Mouse (Mus musculus) C2C12 (cell line): ENCODE measurements around the gene Arid5b.

ENCODE experiments used
- CEBPB ChIP-seq: IDR thresholded peaks from one replicate; pipeline ENCODE4 v1.6.1; 2011; ENCODE audit warnings: low read depth, mild to moderate bottlenecking, control low read depth, moderate library complexity
- CTCF ChIP-seq: IDR thresholded peaks from one replicate; pipeline ENCODE4 v1.5.1; 2011; ENCODE audit not compliant: control insufficient read depth, insufficient read depth, insufficient read length
- MYOD1 ChIP-seq: IDR thresholded peaks from one replicate; pipeline ENCODE4 v1.6.1; 2011; ENCODE audit warnings: low read depth; ENCODE audit not compliant: control insufficient read depth, insufficient read length
- MYOG ChIP-seq: IDR thresholded peaks from one replicate; pipeline ENCODE4 v1.6.1; 2011; ENCODE audit not compliant: control insufficient read depth, insufficient read length; ENCODE audit errors: extremely low read depth

DNA sequence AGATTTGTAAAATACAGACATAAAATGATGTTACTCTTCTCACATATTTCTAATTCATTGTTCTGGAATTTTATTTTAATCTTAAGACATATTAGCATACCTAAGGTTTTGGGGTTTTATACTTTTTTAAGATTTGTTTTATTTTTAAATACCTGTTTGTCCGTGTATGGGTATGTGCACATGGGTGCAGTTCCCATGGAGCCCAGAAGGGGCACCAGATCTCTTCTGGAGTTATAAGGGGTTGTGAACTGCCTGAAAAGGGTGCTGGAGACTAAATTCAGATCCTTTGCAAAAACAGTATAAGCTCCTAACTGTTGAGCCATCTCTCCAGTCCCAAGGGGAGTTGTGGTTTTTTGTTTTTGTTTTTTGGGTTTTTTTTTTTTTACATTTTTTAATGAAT is 220.2 kb downstream of the Arid5b start:
- no peak for TF ChIP-seq CTCF
- no peak for TF ChIP-seq CEBPB
- no peak for TF ChIP-seq MYOG
- no peak for TF ChIP-seq MYOD1
